24 mouse cellular contexts compared by ENCODE assay signal in genomic region chr8:46781067-46781657, GRCm38 (mm10). TPM values are rescaled to one million over a fixed set of nuclear protein-coding genes. Genes with fewer than 3 reads are reported as not detected.
DNase-seq lines count a peak whose midpoint lies in the region; ATAC-seq and TF ChIP-seq lines count a peak whose summit lies in the region.
"Had no signal": no experiment of that assay in that cellular context is flagged by ENCODE, and none has a peak within 500 bp of the region (broad histone marks: within the 10 kb centered on the region; RNA-seq: fewer than 3 reads in every experiment).

No protein-coding gene starts in this region.

- H3K27ac ChIP-seq in embryonic fibroblast, embryonic 13.5 days (ENCODE audit: insufficient read depth, low read length): peak overlapping the region; percentile 49; the same call in 1 of the 2 replicates
- H3K27ac ChIP-seq in limb, embryonic 10.5 days: no peak overlapping the region
- H3K27ac ChIP-seq in liver, embryonic 11.5 days (ENCODE audit: low read depth, low read length): no peak overlapping the region
- H3K27ac ChIP-seq: embryonic facial prominence, embryonic 12.5 days; forebrain, embryonic 12.5 days; heart, embryonic 15.5 days; hindbrain, embryonic 13.5 days; midbrain, embryonic 12.5 days had no signal

- H3K27me3 ChIP-seq in limb, embryonic 10.5 days (ENCODE audit: low read depth, poor library complexity, severe bottlenecking): no peaks in the 10 kb centered on the region
- no peaks in the 10 kb centered on the region for H3K27me3 ChIP-seq in liver, embryonic 11.5 days (replicated peaks; ENCODE audit: control insufficient read depth, insufficient read depth, low read length)
- H3K27me3 ChIP-seq: embryonic facial prominence, embryonic 12.5 days; forebrain, embryonic 12.5 days; heart, embryonic 15.5 days; hindbrain, embryonic 13.5 days; midbrain, embryonic 12.5 days had no signal

- 87% methylated on average over 6 of the region's 6 CpGs for WGBS in limb, embryonic 10.5 days
- 82% methylated on average over 6 of the region's 6 CpGs for WGBS in liver, embryonic 11.5 days

- H3K4me1 ChIP-seq in embryonic fibroblast, embryonic 13.5 days (ENCODE audit: control insufficient read depth, insufficient read depth, low read length): peaks cover 6% of the 10 kb centered on the region
- peaks cover 10% of the 10 kb centered on the region for H3K4me1 ChIP-seq in limb, embryonic 10.5 days
- H3K4me1 ChIP-seq in liver, embryonic 11.5 days (replicated peaks; ENCODE audit: control insufficient read depth, insufficient read depth, low read length): peaks cover 10% of the 10 kb centered on the region
- H3K4me1 ChIP-seq: embryonic facial prominence, embryonic 12.5 days; forebrain, embryonic 12.5 days; heart, embryonic 15.5 days; hindbrain, embryonic 13.5 days; midbrain, embryonic 12.5 days had no signal

- no peaks in the 10 kb centered on the region for H3K9me3 ChIP-seq in limb, embryonic 10.5 days (replicated peaks)
- H3K9me3 ChIP-seq in liver, embryonic 11.5 days (ENCODE audit: control insufficient read depth, low read length): no peaks in the 10 kb centered on the region
- H3K9me3 ChIP-seq: embryonic facial prominence, embryonic 12.5 days; forebrain, embryonic 12.5 days; heart, embryonic 15.5 days; hindbrain, embryonic 13.5 days had no signal

- H3K36me3 ChIP-seq in limb, embryonic 10.5 days: peaks cover 8% of the 10 kb centered on the region; the same call in 1 of the 2 replicates
- peaks cover 5% of the 10 kb centered on the region; the same call in 1 of the 2 replicates for H3K36me3 ChIP-seq in liver, embryonic 11.5 days (ENCODE audit: control insufficient read depth, insufficient read depth, low read length)
- H3K36me3 ChIP-seq: embryonic facial prominence, embryonic 12.5 days; heart, embryonic 15.5 days; hindbrain, embryonic 13.5 days; midbrain, embryonic 12.5 days had no signal

- no peak for TF ChIP-seq POLR2A in embryonic fibroblast, embryonic 13.5 days (IDR thresholded peaks at IDR 0.05; ENCODE audit: low read depth, low read length)

- ATAC-seq in liver, embryonic 11.5 days (replicated peaks; ENCODE audit: low FRiP score): no peak
- ATAC-seq: inflammation-experienced regulatory T-cells, adult 6 months; liver, postnatal 0 days had no signal

- no peak overlapping the region for H3K9ac ChIP-seq in liver, embryonic 11.5 days (ENCODE audit: low read depth, low read length)
- H3K9ac ChIP-seq: embryonic facial prominence, embryonic 12.5 days; forebrain, embryonic 12.5 days; heart, embryonic 15.5 days; hindbrain, embryonic 13.5 days; liver, postnatal 0 days; midbrain, embryonic 12.5 days had no signal

- no peak overlapping the region for H3K4me3 ChIP-seq in embryonic fibroblast, embryonic 13.5 days (ENCODE audit: insufficient read depth, low read length)
- no peak overlapping the region for H3K4me3 ChIP-seq in limb, embryonic 10.5 days
- H3K4me3 ChIP-seq in liver, embryonic 11.5 days (ENCODE audit: low read depth, low read length): no peak overlapping the region
- H3K4me3 ChIP-seq: embryonic facial prominence, embryonic 12.5 days; erythroblast, embryonic 14.5 days; forebrain, embryonic 12.5 days; heart, embryonic 15.5 days; hindbrain, embryonic 13.5 days; midbrain, embryonic 12.5 days had no signal

- DNase-seq in adrenal gland, adult 2 months: peak; percentile 73
- no peak for DNase-seq in adrenal gland, postnatal 25 days
- peak; percentile 44 for DNase-seq in 3134 (ENCODE audit: extremely low read depth, insufficient read length, low spot score)
- peak; percentile 94 for DNase-seq in Muller cell, postnatal 12 days (ENCODE audit: inconsistent ontology term)
- DNase-seq in limb, embryonic 10.5 days (ENCODE audit: low spot score): no peak
- DNase-seq in liver, embryonic 11.5 days (ENCODE audit: low spot score): no peak
- no peak for DNase-seq in layer of hippocampus, adult 18-20 months (ENCODE audit: low spot score in 2 of 2)
- DNase-seq: B cell, adult 2 months; cerebellum, adult 11-12 months; cerebellum, postnatal 25 days; heart, postnatal 36 days; kidney, adult 18-20 months; liver, postnatal 0 days; lung, postnatal 14 days; right cerebral cortex, postnatal 14 days; spleen, adult 18-20 months had no signal

- H3K4me2 ChIP-seq in liver, embryonic 11.5 days: no peak overlapping the region
- H3K4me2 ChIP-seq: embryonic facial prominence, embryonic 12.5 days; forebrain, embryonic 12.5 days; heart, embryonic 15.5 days; hindbrain, embryonic 13.5 days; midbrain, embryonic 12.5 days had no signal

- TF ChIP-seq CTCF in embryonic fibroblast, embryonic 13.5 days (IDR thresholded peaks at IDR 0.05; ENCODE audit: borderline replicate concordance, insufficient read depth, low read length): no peak

RNA-seq across cellular contexts. Expression of gene Irf2, which starts 41.6 kb away (rescaled TPM):
- 10 to 100 TPM; 51.1 to 56.8 TPM for total RNA-seq in adrenal gland, adult 2 months (2021)
- polyA plus RNA-seq in adrenal gland, adult 2 months (2012; rRNA removed): 8.6 and 14.9 TPM in 2 replicates
- total RNA-seq in adrenal gland, postnatal 25 days (2021): 61.4 and 72.7 TPM in 2 replicates
- 33.0 and 33.2 TPM in 2 replicates for polyA plus RNA-seq in embryonic fibroblast, embryonic 13.5 days (2011; ENCODE audit: insufficient read length, low read depth, missing spikeins)
- polyA plus RNA-seq in limb, embryonic 10.5 days (2016; fragmentation: Nextera tagmentation; extraction: Ambion mirVana): 7.7 and 8.1 TPM in 2 replicates
- polyA plus RNA-seq in liver, embryonic 11.5 days (2014; fragmentation: Nextera tagmentation; extraction: Ambion mirVana): 17.7 and 19.7 TPM in 2 replicates
- total RNA-seq in layer of hippocampus, adult 18-20 months (2021): 10 to 100 TPM; 54.9 to 72.7 TPM

Comparison
In these comparisons a context has a peak if more than half of its experiments do, and no peak if none do; other contexts are left out.
1. DNase-seq: peak in adrenal gland, adult 2 months (single experiment), 3134 (single experiment) and Muller cell, postnatal 12 days (single experiment); none in adrenal gland, postnatal 25 days (single experiment), limb, embryonic 10.5 days (single experiment), liver, embryonic 11.5 days (single experiment) and layer of hippocampus, adult 18-20 months (0 of 2).